Mouse (Mus musculus) C2C12 (cell line): ENCODE data around the gene Irx5.

ENCODE experiments used
- CTCF ChIP-seq: IDR thresholded peaks from one replicate; pipeline ENCODE4 v1.5.1; 2011; ENCODE audit not compliant: control insufficient read depth, insufficient read depth, insufficient read length
- MAX ChIP-seq: IDR thresholded peaks from one replicate; pipeline ENCODE4 v1.6.1; 2011; ENCODE audit warnings: mild to moderate bottlenecking, control low read depth
- USF1 ChIP-seq: IDR thresholded peaks from one replicate; pipeline ENCODE4 v1.6.1; 2011; ENCODE audit warnings: low read depth, mild to moderate bottlenecking, control low read depth, moderate library complexity

DNA sequence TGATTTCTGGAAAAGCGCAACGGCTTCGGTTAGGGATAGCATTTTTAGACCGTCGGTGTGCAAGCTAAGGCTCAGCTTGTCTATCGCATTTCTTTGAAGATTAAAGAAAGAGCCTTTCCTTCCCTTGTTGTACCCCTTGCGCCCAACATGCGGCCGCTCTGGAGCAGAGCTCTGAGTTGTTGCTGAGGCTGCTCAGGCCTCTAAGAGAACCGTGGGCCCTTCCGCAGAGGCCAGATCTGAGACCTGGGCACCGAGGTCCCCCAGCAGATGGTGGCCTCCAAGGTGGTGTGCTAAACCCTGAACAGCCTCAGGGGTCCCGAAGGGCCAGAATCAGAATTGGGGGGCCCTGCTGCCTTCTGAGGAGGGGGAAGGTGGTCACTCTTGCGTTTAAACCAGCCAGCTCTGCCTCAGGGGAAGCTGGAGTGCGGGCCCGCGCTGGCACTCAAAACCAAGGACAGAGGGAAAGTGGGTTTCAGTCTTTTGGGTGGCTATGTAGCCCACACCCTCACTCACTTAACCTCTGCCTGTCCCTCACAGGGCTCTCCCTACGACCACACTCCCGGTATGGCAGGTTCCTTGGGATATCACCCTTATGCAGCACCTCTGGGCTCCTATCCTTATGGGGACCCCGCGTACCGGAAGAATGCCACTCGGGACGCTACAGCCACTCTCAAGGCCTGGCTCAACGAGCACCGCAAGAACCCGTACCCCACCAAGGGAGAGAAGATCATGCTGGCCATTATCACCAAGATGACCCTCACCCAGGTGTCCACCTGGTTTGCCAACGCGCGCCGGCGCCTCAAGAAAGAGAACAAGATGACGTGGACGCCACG, 1.8 kb downstream of the Irx5 start:
- no peak for TF ChIP-seq MAX
- TF ChIP-seq USF1: no peak
- no peak for TF ChIP-seq CTCF
